Mouse (Mus musculus): ENCODE measurements around the gene Gm6460. TPM values are rescaled to one million over a fixed set of nuclear protein-coding genes. Genes with fewer than 3 reads are reported as not detected.

Gene Gm6460
- polyA plus RNA-seq (2017; shearing (Covaris generic)): not detected

GRCm38 (mm10) chr5:11594613-11595012, at the start of gene Gm6460:
Gm6460 (plus strand) TSS chr5:11594913.

Other genes with a start within 250 kb of the Gm6460 start
- not detected for gene Gm8897, start 178.5 kb upstream of the Gm6460 start, polyA plus RNA-seq (2017; shearing (Covaris generic))
- gene Gm8906, start 92.2 kb upstream of the Gm6460 start, polyA plus RNA-seq (2017; shearing (Covaris generic)): not detected
- not detected for gene Gm8922, start 87.0 kb downstream of the Gm6460 start, polyA plus RNA-seq (2017; shearing (Covaris generic))
- not detected for gene Gm8926, start 175.6 kb downstream of the Gm6460 start, polyA plus RNA-seq (2017; shearing (Covaris generic))